Mouse (Mus musculus) hindbrain, postnatal 0 days (tissue): Measurements from ENCODE around the gene Trmt10a. TPM values are rescaled to one million over a fixed set of nuclear protein-coding genes. Genes with fewer than 3 reads are reported as not detected.
A peak's percentile ranks its signal among the peaks of the same experiment; 100 is the strongest.

ENCODE experiments used
- ATAC-seq: fragments of 200-750 bp; cut with Nextera tagmentation; 2 replicates; pipeline ENCODE4 v1.8.0; 2017; ENCODE audit warnings: mild to moderate bottlenecking, moderate TSS enrichment, moderate library complexity
- DNase-seq: peaks from one replicate; pipeline ENCODE4 v3.0.0-alpha.2; 2015; ENCODE audit warnings: low spot score
- H3K27ac ChIP-seq: fragments of 300-500 bp; sonication (generic); 2 replicates; pipeline ENCODE4 v1.5.1; 2014; ENCODE audit warnings: mild to moderate bottlenecking
- H3K27me3 ChIP-seq: fragments of 300-500 bp; sonication (generic); 2 replicates; pipeline ENCODE4 v1.6.1; 2014; ENCODE audit warnings: low read length, mixed read lengths; ENCODE audit not compliant: insufficient read depth
- H3K36me3 ChIP-seq: fragments of 300-500 bp; sonication (generic); 2 replicates; pipeline ENCODE4 v1.6.1; 2014; ENCODE audit warnings: low read length, mixed read lengths; ENCODE audit not compliant: insufficient read depth
- H3K4me1 ChIP-seq: fragments of 300-500 bp; sonication (generic); 2 replicates; pipeline ENCODE4 v1.6.1; 2014; ENCODE audit warnings: antibody characterized with exemption, low read length, mixed read lengths; ENCODE audit not compliant: insufficient read depth
- H3K4me2 ChIP-seq: fragments of 300-500 bp; sonication (generic); 2 replicates; pipeline ENCODE4 v1.6.1; 2014; ENCODE audit warnings: low read depth, mild to moderate bottlenecking, low read length, moderate library complexity, mixed read lengths
- H3K4me3 ChIP-seq: fragments of 300-500 bp; sonication (generic); 2 replicates; pipeline ENCODE4 v1.5.1; 2014; ENCODE audit warnings: low read length
- H3K9ac ChIP-seq: fragments of 300-500 bp; sonication (generic); replicated peaks from 2 replicates; pipeline ENCODE4 v1.6.1; 2014; ENCODE audit warnings: mild to moderate bottlenecking, low read length, moderate library complexity, mixed read lengths
- H3K9me3 ChIP-seq: fragments of 300-500 bp; sonication (generic); 2 replicates; pipeline ENCODE4 v1.6.1; 2016; ENCODE audit warnings: low read length, mixed read lengths
- CTCF ChIP-seq: IDR thresholded peaks from 2 replicates; pipeline ENCODE4 v1.5.1; 2016; ENCODE audit warnings: antibody characterized with exemption, control low read depth, low read depth
- WGBS: fragments of 180-500 bp; shearing (Covaris S2); extraction: QIAGEN DNeasy Blood & Tissue Kit; methylation state at CpG from one replicate; pipeline ENCODE4 v1.1.7; 2014; 5-methylcytosine and 5-hydroxymethylcytosine counted together
- polyA plus RNA-seq: library from polyadenylated mRNA; unstranded; fragments of >200 nt; fragmentation: Nextera tagmentation; extraction: Ambion mirVana; gene quantifications from 2 replicates; pipeline ENCODE4 v1.2.1, GENCODE M21; 2015
- total RNA-seq: library from RNA; depleted of rRNA; stranded (reverse); fragments of >200 nt; gene quantifications from 2 replicates; pipeline ENCODE4 v1.2.3, GENCODE M21; 2014

Trmt10a gene
- total and polyA plus RNA-seq, 2 experiments from 2014 or later = 3.1 to 9.3 TPM

DNA sequence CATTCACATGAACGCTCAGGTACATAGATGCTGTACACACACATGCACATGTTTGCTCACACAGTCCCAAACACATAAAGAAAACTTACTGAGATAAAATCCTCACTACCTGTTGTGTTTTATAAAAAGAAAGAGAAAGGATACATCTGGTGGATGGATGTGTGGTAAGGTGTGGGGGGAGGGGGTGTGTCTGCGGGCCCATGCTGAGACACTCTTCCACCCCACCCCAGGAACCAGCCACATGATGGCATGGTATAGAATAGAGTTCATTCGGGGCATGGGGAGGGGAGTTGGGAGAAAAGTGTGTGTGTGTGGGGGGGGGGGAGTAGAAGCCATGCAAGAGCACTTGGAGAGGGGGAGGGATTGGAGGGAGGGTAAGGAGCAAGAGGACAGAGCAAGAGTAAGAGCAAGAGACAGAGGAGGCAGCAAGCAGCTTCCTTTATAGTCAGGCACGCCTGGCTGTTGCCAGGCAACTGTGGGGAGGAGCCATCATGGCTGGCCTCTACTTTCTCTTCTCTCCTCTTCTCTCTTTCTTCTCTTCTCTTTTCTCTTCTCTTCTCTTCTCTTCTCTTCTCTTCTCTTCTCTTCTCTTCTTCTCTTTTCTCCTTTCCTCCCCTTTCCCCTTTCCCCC lies 19.4 kb downstream of the Trmt10a start:
- no peak for TF ChIP-seq CTCF
- ATAC-seq = 0 out of 2 replicates have a peak, but pooled peaks have one; percentile 40
- no peaks in the 10 kb centered on the region for H3K27me3 ChIP-seq
- H3K9me3 ChIP-seq = no peaks in the 10 kb centered on the region
- no peak overlapping the region for H3K4me2 ChIP-seq
- H3K27ac ChIP-seq = no peak overlapping the region
- WGBS = 60% methylated on average over 4 of the region's 4 CpGs
- no peak overlapping the region for H3K9ac ChIP-seq
- DNase-seq = no peak
- no peaks in the 10 kb centered on the region for H3K36me3 ChIP-seq
- no peaks in the 10 kb centered on the region for H3K4me1 ChIP-seq
- no peak overlapping the region for H3K4me3 ChIP-seq

DNA sequence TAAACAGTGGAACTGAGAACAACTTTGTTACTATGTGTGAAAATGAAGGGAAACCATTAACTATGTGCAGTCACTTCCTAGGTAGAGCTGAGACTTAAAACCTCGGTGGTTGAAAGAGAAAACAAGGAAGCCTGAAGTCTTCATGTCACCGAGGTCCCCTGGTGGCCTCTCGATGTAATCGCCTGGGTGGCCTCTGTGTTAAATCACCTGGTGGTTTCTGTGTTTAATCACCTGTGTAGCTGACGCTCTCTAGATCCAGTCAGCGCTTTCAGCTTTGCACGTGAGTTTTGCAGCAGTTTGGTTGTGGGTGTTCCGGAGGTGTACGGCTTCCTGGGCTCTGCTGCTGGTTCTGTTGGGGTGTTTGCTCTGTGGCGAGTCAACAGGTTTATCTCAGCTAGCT lies 30.0 kb downstream of the Trmt10a start:
- 81% methylated on average over 10 of the region's 10 CpGs for WGBS
- no peaks in the 10 kb centered on the region for H3K9me3 ChIP-seq
- no peak overlapping the region for H3K9ac ChIP-seq
- no peak overlapping the region for H3K4me2 ChIP-seq
- ATAC-seq (no peak), DNase-seq (no peak)
- no peaks in the 10 kb centered on the region for H3K4me1 ChIP-seq
- no peak overlapping the region for H3K27ac ChIP-seq
- no peaks in the 10 kb centered on the region for H3K36me3 ChIP-seq
- TF ChIP-seq CTCF = no peak
- no peak overlapping the region for H3K4me3 ChIP-seq
- H3K27me3 ChIP-seq = no peaks in the 10 kb centered on the region

- H3K36me3 ChIP-seq = no peaks in the 10 kb centered on the region
- no peak overlapping the region for H3K27ac ChIP-seq
- H3K4me2 ChIP-seq = no peak overlapping the region
- H3K4me3 ChIP-seq = no peak overlapping the region
- no peaks in the 10 kb centered on the region for H3K4me1 ChIP-seq
- TF ChIP-seq CTCF = no peak
- H3K27me3 ChIP-seq = no peaks in the 10 kb centered on the region
- no peaks in the 10 kb centered on the region for H3K9me3 ChIP-seq
- DNase-seq (no peak), ATAC-seq (no peak)
- H3K9ac ChIP-seq = no peak overlapping the region
- WGBS = 90% methylated on average over 6 of the region's 6 CpGs
These were observed 32.3 kb downstream of the Trmt10a start for GRCm38 (mm10) chr3:138175551-138175950.

DNA sequence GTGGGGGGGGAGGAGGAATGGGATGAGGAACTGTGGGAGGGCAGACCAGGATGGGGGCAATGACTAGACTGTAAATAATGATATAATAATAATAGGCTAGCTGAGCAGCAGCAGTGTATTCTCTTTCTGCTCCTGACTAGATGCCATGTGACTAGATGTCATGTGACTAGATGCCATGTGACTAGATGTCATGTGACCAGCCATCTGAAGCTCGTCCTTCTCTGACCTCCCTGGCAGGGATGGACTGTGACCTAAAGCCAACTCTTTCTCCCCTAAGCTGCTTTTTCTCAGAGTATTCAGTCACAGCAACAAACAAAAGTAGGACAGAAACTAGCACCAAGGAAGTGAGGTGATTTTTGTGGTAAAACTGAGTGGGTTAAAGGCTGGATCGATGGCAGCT lies 38.8 kb downstream of the Trmt10a start:
- WGBS = 89% methylated on average over 2 of the region's 2 CpGs
- H3K36me3 ChIP-seq = no peaks in the 10 kb centered on the region
- no peak overlapping the region for H3K4me3 ChIP-seq
- no peaks in the 10 kb centered on the region for H3K9me3 ChIP-seq
- TF ChIP-seq CTCF = no peak
- no peak overlapping the region for H3K4me2 ChIP-seq
- H3K27me3 ChIP-seq = no peaks in the 10 kb centered on the region
- no peaks in the 10 kb centered on the region for H3K4me1 ChIP-seq
- DNase-seq = no peak
- ATAC-seq = no peak
- no peak overlapping the region for H3K27ac ChIP-seq
- no peak overlapping the region for H3K9ac ChIP-seq

DNA sequence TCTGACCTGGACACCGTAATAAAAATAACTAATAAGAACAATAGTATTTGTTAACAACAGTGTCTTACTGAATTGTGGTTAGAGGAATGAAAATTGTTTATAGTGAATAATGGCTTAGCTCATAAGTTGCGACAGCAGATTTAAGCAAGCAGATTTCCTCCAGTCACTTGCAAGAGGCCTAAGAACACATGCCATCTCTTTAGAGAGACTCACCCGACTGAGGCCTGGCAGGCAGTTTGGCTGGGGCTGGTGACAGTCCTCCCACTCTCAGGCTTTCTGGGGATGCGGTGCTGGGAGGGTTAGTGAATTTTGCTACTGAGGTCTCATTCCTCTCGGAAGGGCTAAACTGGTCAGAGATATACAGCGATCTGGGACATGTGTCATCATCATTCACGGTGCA lies 40.1 kb downstream of the Trmt10a start:
- Histone ChIP-seq H3K4me1 (no peaks in the 10 kb centered on the region), H3K27ac (no peak overlapping the region), H3K4me2 (no peak overlapping the region), H3K9me3 (no peaks in the 10 kb centered on the region), H3K4me3 (no peak overlapping the region), H3K36me3 (no peaks in the 10 kb centered on the region), H3K27me3 (no peaks in the 10 kb centered on the region), H3K9ac (no peak overlapping the region)
- ATAC-seq (no peak), DNase-seq (no peak)
- no peak for TF ChIP-seq CTCF
- WGBS = 84% methylated on average over 7 of the region's 7 CpGs

- Histone ChIP-seq H3K36me3 (no peaks in the 10 kb centered on the region), H3K9me3 (no peaks in the 10 kb centered on the region), H3K4me3 (no peak overlapping the region), H3K27me3 (no peaks in the 10 kb centered on the region), H3K27ac (no peak overlapping the region), H3K4me2 (no peak overlapping the region), H3K4me1 (no peaks in the 10 kb centered on the region), H3K9ac (no peak overlapping the region)
- ATAC-seq = no peak
- WGBS = 56% methylated on average over 4 of the region's 4 CpGs
- DNase-seq = no peak
- TF ChIP-seq CTCF = no peak
These were observed 42.0 kb downstream of the Trmt10a start for GRCm38 (mm10) chr3:138185290-138185689.
